Mouse (Mus musculus): ENCODE data around the gene Nfkb2.

DNA sequence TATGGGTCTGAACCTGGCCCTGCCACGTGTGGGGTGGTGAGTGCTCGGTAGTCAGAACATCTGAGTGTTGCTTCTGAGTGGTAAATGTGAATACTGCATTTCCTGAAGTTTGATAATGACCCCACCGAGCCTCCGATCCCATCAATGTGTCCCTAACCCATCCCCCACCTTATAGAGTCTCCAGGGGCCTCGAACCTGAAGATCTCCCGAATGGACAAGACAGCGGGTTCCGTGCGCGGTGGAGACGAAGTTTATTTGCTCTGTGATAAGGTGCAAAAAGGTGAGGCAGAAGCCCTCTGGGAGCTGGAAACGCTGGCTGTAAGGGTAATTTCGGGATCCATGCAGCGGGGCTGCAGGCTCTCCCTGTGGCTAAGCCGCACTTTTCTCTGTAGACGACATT, 3.7 kb downstream of the Nfkb2 start:
- TF ChIP-seq CTCF (IDR thresholded peaks at IDR 0.05; ENCODE audit: borderline replicate concordance, insufficient read depth, low read depth, low read length) (no peak), POLR2A (IDR thresholded peaks at IDR 0.05; ENCODE audit: borderline replicate concordance, insufficient read depth, low read length) (no peak)
